Mouse (Mus musculus) lung, postnatal 25 days (tissue): ENCODE data around the gene Vmn1r219.
"Not testable (repeated sequence)": the region's sequence is repeated elsewhere in the genome, so short reads cannot be mapped to it uniquely, and the experiment has no call there.

ENCODE experiments used
- DNase-seq: peaks from one replicate; pipeline ENCODE4 v3.0.0; 2022; ENCODE audit warnings: low spot score

Gene Vmn1r219

GRCm38 (mm10) chr13:23159012-23159411, at the start of gene Vmn1r219:
Vmn1r219 (plus strand) TSS chr13:23159312.
- DNase-seq = no peak

- not testable (repeated sequence) for DNase-seq
Measured at GRCm38 (mm10) chr13:23118126-23118525, 41.0 kb upstream of the Vmn1r219 start, which contains the start of gene Vmn1r217. Vmn1r217 (minus strand) TSS chr13:23118226.

DNA sequence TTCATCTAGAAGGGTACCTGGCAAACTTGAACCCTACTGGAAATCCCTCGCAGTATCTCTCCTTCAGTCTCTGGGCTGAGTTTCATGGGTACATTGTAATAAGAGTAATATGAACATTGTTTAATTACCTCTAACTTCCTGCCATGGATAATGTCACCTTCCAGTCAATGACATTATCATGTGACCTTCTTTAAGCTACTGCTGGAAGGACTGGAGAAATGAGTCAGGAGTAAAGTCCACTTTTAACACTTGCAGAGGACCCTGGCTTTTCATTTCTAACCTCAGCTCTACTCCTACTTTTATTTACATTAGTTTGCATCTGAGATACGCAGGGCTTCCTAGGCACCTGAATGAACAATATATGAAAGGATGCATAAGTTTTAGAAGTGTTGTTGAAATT, 38.5 kb upstream of the Vmn1r219 start:
- no peak for DNase-seq

GRCm38 (mm10) chr13:23133099-23133498, 26.0 kb upstream of the Vmn1r219 start, which contains the start of gene Vmn1r218:
Vmn1r218 (plus strand) TSS chr13:23133155.
- no peak for DNase-seq

GRCm38 (mm10) chr13:23133501-23133900, 25.6 kb upstream of the Vmn1r219 start:
- DNase-seq = no peak

- DNase-seq = no peak
Measured at GRCm38 (mm10) chr13:23138880-23139279, 20.2 kb upstream of the Vmn1r219 start.

DNA sequence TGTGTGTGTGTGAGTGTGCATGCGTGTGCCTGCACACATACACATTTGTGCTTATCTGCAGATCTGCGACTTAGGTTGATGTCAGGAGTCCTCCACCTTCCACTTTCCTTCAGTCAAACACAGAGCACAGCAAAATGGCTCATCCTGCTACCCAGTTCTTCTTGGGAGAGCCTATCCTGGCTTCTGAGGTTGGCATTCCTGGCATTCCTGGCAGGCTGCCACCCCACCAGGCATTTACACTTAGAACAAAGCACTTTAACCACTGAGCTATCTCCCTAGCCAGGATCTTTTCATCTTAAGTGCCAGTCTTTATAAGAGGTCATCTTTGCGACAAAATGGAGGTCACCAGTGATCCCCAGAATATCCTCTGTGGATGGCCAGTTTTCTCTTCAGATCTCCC, 1.3 kb upstream of the Vmn1r219 start:
- DNase-seq = no peak

- peak; percentile 8 for DNase-seq
Measured at GRCm38 (mm10) chr13:23166471-23166870, 7.4 kb downstream of the Vmn1r219 start.

GRCm38 (mm10) chr13:23187875-23188274, 28.8 kb downstream of the Vmn1r219 start, which contains the start of gene Vmn1r220:
Vmn1r220 (minus strand) TSS chr13:23187975.
- DNase-seq = no peak

DNA sequence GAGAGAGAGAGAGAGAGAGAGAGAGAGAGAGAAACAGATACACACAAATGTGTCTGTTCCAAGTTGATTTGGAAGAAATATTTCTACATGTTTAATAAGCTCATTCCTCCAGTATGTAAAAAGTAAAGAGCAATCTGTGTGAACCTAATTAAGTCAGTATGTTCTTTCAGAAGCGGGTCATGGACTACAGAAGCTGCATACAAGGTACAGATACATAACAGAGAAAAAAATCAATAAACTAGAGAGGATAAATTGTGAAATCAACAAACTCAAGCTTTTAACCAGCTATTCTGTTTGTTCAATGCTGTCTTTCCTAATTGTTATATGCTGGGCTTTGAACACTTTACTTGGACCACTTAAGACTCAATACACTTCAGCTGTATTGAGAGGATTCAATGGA, 44.8 kb downstream of the Vmn1r219 start:
- DNase-seq = not testable (repeated sequence)

- not testable (repeated sequence) for DNase-seq
Measured at GRCm38 (mm10) chr13:23213827-23214226, 54.7 kb downstream of the Vmn1r219 start, which contains the start of gene Vmn1r221. Vmn1r221 (plus strand) TSS chr13:23214127.
